Mouse (Mus musculus) C2C12 (cell line): ENCODE data around the gene Sdc1.

Experiments
- CTCF ChIP-seq: IDR thresholded peaks from one replicate; pipeline ENCODE4 v1.5.1; 2011; ENCODE audit not compliant: control insufficient read depth, insufficient read depth, insufficient read length
- FOSL1 ChIP-seq: IDR thresholded peaks from one replicate; pipeline ENCODE4 v1.8.0; 2011; ENCODE audit warnings: mild to moderate bottlenecking, low read length; ENCODE audit not compliant: poor library complexity, insufficient read depth, severe bottlenecking
- MAX ChIP-seq: IDR thresholded peaks from one replicate; pipeline ENCODE4 v1.6.1; 2011; ENCODE audit warnings: mild to moderate bottlenecking, control low read depth
- MYOD1 ChIP-seq: IDR thresholded peaks from one replicate; pipeline ENCODE4 v1.6.1; 2011; ENCODE audit warnings: low read depth; ENCODE audit not compliant: control insufficient read depth, insufficient read length
- MYOG ChIP-seq: IDR thresholded peaks from one replicate; pipeline ENCODE4 v1.6.1; 2011; ENCODE audit not compliant: control insufficient read depth, insufficient read length; ENCODE audit errors: extremely low read depth
- USF1 ChIP-seq: IDR thresholded peaks from one replicate; pipeline ENCODE4 v1.6.1; 2011; ENCODE audit warnings: low read depth, mild to moderate bottlenecking, control low read depth, moderate library complexity

DNA sequence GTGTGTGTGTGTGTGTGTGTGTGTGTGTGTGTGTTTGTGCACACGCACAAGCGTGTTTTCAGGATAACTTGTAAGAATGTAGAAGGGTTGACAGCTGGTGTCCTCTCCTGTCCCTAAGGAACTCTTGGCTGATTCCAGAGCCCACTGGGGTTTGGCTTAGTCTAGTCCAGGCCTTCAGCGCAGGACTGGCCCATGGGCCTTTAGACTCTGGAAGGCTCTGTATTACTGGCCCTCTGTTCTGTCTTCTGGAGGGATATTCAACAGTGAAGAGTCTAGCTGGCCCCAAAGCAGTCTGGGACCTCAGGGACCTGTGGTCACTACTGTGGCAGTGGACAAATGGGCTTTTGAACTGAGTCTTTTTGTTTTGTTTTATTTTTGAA, 32.9 kb downstream of the Sdc1 start:
- TF ChIP-seq CTCF, result no peak
- TF ChIP-seq FOSL1, result no peak
- no peak for TF ChIP-seq USF1
- TF ChIP-seq MAX, result no peak
- no peak for TF ChIP-seq MYOG
- TF ChIP-seq MYOD1, result no peak
